Mouse (Mus musculus): ENCODE results near the gene Cfp. TPM values are rescaled to one million over a fixed set of nuclear protein-coding genes. Genes with fewer than 3 reads are reported as not detected.

Cfp gene
- 1.2 TPM for polyA plus RNA-seq (2012; fragmentation: generic; extraction: Trizol)
- long read RNA-seq, experiment 1, result 0 reads
- long read RNA-seq, experiment 2, result 0 reads

DNA sequence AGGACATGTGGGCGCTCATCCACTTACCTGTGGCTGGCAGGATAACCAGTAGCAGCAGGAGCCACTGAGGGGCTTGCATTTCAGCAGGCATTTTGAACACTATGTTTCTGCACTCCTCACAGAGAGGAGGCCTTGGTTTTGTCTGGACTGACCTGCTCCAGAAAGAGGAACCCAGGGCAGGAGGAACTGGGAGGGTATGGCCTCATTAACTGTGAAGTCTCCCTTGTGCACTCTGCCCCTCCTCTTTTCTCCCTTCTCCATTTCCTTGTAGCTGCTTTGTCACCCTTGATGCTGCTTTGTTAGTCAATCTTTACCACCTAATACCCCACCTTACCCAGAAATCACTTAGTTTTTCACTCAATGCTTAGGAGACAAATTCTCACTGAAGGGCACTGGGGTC lies at the start of gene Cfp:
TSS of gene Cfp (minus strand) at position 192 of the 400 bp plus-strand sequence.
- H3ac ChIP-seq (ENCODE audit: control insufficient read depth, insufficient read length, low read depth), result no peak within 1 kb of the TSS
- no peak within 1 kb of the TSS for H3K4me3 ChIP-seq (ENCODE audit: insufficient read depth, poor library complexity, severe bottlenecking)
- no peaks in the 10 kb centered on the region for H3K27me3 ChIP-seq (ENCODE audit: control insufficient read depth, insufficient read depth, insufficient read length)
- no peaks in the 10 kb centered on the region for H3K79me2 ChIP-seq (ENCODE audit: control insufficient read depth, insufficient read depth)
- no peaks in the 10 kb centered on the region for H3K79me3 ChIP-seq (ENCODE audit: low read depth)
- H3K36me3 ChIP-seq (ENCODE audit: control insufficient read depth, insufficient read depth), result peaks cover 5% of the 10 kb centered on the region
- no peak for TF ChIP-seq CTCF (IDR thresholded peaks at IDR 0.05; ENCODE audit: control insufficient read depth, insufficient read depth, insufficient read length)
- TF ChIP-seq MYOG (IDR thresholded peaks at IDR 0.05; ENCODE audit: control insufficient read depth, extremely low read depth, insufficient read length), result no peak
- no peak for TF ChIP-seq MYOD1 (IDR thresholded peaks at IDR 0.05; ENCODE audit: control insufficient read depth, insufficient read length, low read depth)
- TF ChIP-seq MAX (IDR thresholded peaks at IDR 0.05), result no peak
- no peak for TF ChIP-seq CEBPB (IDR thresholded peaks at IDR 0.05; ENCODE audit: low read depth)
- no peak for TF ChIP-seq USF1 (IDR thresholded peaks at IDR 0.05; ENCODE audit: low read depth)
- no peak for TF ChIP-seq FOSL1 (IDR thresholded peaks at IDR 0.05; ENCODE audit: insufficient read depth, low read length, poor library complexity, severe bottlenecking)

DNA sequence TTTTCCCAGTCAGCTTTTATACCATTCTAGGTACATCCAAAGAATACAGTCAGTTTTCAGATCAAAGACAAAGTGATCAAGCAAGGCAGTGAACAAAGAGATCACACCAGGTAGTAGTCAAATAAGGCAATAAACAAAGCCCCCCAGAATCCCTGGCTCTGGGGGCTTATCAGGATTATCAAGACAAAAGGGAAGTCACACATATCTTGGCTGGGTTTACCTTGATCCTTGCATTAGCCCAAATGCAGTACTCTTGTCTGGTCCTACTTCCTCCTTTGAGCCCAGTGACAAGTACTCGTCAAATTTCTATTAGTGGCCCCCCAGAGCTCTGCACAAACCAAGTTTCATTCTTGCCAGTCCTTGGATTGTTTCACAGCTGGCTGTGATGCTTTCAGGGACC lies 49.5 kb upstream of the Cfp start:
- Histone ChIP-seq H3K4me3 (ENCODE audit: insufficient read depth, poor library complexity, severe bottlenecking) (no peak overlapping the region), H3ac (ENCODE audit: control insufficient read depth, insufficient read length, low read depth) (no peak overlapping the region), H3K27me3 (ENCODE audit: control insufficient read depth, insufficient read depth, insufficient read length) (no peaks in the 10 kb centered on the region), H3K79me3 (ENCODE audit: low read depth) (no peaks in the 10 kb centered on the region), H3K36me3 (ENCODE audit: control insufficient read depth, insufficient read depth) (no peaks in the 10 kb centered on the region), H3K79me2 (ENCODE audit: control insufficient read depth, insufficient read depth) (no peaks in the 10 kb centered on the region)
- TF ChIP-seq CEBPB (IDR thresholded peaks at IDR 0.05; ENCODE audit: low read depth), result no peak
- no peak for TF ChIP-seq MAX (IDR thresholded peaks at IDR 0.05)
- no peak for TF ChIP-seq CTCF (IDR thresholded peaks at IDR 0.05; ENCODE audit: control insufficient read depth, insufficient read depth, insufficient read length)
- no peak for TF ChIP-seq MYOD1 (IDR thresholded peaks at IDR 0.05; ENCODE audit: control insufficient read depth, insufficient read length, low read depth)
- no peak for TF ChIP-seq FOSL1 (IDR thresholded peaks at IDR 0.05; ENCODE audit: insufficient read depth, low read length, poor library complexity, severe bottlenecking)

DNA sequence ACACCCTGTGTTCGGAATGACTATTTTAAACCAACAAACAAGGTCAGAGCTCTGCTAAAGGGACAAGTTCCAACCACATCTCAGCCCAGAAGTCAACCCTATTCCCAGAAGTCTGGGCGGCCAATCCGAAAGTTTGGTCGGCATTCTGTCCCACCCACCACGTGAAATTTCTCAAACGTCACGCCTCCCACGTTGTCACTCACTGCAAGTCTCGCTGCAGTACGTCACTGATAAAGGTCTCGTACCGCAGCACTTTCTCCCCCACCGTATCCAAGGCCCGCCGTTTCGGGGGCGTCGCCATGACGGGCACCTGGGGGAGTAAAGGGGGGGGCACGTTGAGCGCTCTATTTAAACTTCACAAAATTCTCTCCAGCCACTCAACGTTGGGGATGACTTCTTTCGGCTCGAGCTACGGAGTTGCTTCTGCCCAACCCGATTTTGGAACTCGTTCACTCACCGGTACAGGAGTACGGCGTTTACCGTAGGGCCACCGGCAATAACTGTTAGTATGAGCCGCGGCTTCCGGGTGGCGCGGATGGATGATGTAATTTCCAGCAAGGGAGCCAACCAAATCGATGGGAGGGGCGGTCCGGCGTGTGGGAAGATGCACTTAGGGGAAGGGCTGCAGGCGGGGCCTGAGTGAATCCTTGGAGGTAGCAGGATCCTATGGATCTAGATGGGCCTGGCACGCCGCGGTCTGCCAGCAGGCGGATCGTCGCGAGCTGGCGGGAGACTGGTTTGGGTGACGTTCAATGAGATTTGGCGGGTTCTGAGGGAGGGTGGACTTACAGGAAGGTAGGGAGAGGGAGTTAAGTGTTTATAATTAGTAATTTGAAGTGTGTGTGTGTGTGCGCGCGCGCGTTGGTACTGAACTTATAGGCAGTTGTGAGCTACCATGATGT lies 30.4 kb upstream of the Cfp start, which contains the start of gene Uxt:
TSS of gene Uxt (minus strand) at position 541 of the 902 bp plus-strand sequence.
- H3K79me2 ChIP-seq (ENCODE audit: control insufficient read depth, insufficient read depth), result peaks cover 10% of the 10 kb centered on the region
- no peaks in the 10 kb centered on the region for H3K79me3 ChIP-seq (ENCODE audit: low read depth)
- peak within 1 kb of the TSS; percentile 52 for H3K4me3 ChIP-seq (ENCODE audit: insufficient read depth, poor library complexity, severe bottlenecking)
- H3ac ChIP-seq (ENCODE audit: control insufficient read depth, insufficient read length, low read depth), result peak within 1 kb of the TSS; percentile 64
- H3K27me3 ChIP-seq (ENCODE audit: control insufficient read depth, insufficient read depth, insufficient read length), result no peaks in the 10 kb centered on the region
- no peaks in the 10 kb centered on the region for H3K36me3 ChIP-seq (ENCODE audit: control insufficient read depth, insufficient read depth)
- TF ChIP-seq MYOG (IDR thresholded peaks at IDR 0.05; ENCODE audit: control insufficient read depth, extremely low read depth, insufficient read length) (no peak), MYOD1 (IDR thresholded peaks at IDR 0.05; ENCODE audit: control insufficient read depth, insufficient read length, low read depth) (no peak), CEBPB (IDR thresholded peaks at IDR 0.05; ENCODE audit: low read depth) (peak; percentile 26), USF1 (IDR thresholded peaks at IDR 0.05; ENCODE audit: low read depth) (peak; percentile 23), MAX (IDR thresholded peaks at IDR 0.05) (peak; percentile 22)

DNA sequence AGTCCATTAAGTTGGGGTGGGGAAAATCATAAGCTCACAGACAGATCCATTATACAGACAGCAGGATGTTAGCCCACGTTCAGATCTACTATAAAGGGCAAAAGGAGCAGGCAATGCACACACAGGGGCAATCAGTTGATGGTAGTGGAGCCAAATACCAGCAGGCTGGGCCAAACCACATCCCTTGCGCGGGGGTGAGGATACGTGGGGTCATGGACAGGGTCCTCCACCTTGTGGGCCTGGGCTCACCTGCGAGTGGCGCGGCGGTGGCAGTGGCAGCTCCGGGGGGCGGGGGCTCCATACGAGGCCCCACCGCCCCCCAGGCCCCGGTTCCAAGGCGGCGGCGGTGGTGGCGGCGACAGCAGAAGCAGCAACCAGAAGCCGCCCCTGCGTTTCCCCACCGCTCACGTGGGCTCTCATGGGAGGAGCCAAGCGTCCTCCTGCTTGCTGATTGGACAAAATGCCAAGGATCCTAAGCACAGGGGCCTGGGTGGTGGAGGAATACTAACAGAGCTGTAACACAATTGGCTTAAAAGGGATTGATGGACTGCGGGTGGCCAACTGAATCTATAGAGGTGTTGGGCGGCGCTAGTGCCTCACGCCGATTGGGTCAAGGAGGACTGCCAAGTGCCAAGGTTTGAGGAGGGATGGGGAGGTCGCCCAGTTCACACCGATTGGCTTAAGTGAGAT lies 19.0 kb upstream of the Cfp start, which contains the start of gene Elk1:
TSS of gene Elk1 (minus strand) at position 418 of the 690 bp plus-strand sequence.
- TF ChIP-seq FOSL1 (IDR thresholded peaks at IDR 0.05; ENCODE audit: insufficient read depth, low read length, poor library complexity, severe bottlenecking) (no peak), USF1 (IDR thresholded peaks at IDR 0.05; ENCODE audit: low read depth) (peak; percentile 84), CEBPB (IDR thresholded peaks at IDR 0.05; ENCODE audit: low read depth) (no peak), MYOD1 (IDR thresholded peaks at IDR 0.05; ENCODE audit: control insufficient read depth, insufficient read length, low read depth) (no peak)
- Histone ChIP-seq H3K4me3 (ENCODE audit: insufficient read depth, poor library complexity, severe bottlenecking) (peak within 1 kb of the TSS; percentile 42), H3K79me3 (ENCODE audit: low read depth) (peaks cover 4% of the 10 kb centered on the region), H3K79me2 (ENCODE audit: control insufficient read depth, insufficient read depth) (peaks cover 9% of the 10 kb centered on the region), H3K27me3 (ENCODE audit: control insufficient read depth, insufficient read depth, insufficient read length) (no peaks in the 10 kb centered on the region), H3ac (ENCODE audit: control insufficient read depth, insufficient read length, low read depth) (peak within 1 kb of the TSS; percentile 91), H3K36me3 (ENCODE audit: control insufficient read depth, insufficient read depth) (no peaks in the 10 kb centered on the region)

DNA sequence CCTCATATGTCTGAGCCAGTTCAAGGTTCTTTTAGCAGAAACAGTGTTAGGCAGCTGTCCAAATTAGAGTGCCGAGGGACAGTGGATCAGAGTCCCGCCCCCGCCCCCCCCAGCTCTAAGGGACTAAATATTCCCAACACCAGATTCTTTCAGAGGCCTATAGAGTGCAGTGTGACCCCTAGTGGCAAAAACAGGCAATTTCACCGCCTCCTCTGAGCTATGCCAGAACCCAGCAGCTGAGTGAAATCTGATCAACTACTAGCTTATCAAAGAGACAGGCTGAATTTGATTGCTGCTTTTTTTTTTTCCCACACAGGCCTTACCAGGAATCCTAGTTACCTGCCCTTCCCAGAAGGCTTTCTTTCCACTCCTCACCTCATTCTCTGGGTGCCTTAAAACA lies 14.7 kb upstream of the Cfp start:
- Histone ChIP-seq H3ac (ENCODE audit: control insufficient read depth, insufficient read length, low read depth) (no peak overlapping the region), H3K27me3 (ENCODE audit: control insufficient read depth, insufficient read depth, insufficient read length) (no peaks in the 10 kb centered on the region), H3K79me3 (ENCODE audit: low read depth) (peaks cover 4% of the 10 kb centered on the region), H3K4me3 (ENCODE audit: insufficient read depth, poor library complexity, severe bottlenecking) (no peak overlapping the region), H3K36me3 (ENCODE audit: control insufficient read depth, insufficient read depth) (no peaks in the 10 kb centered on the region), H3K79me2 (ENCODE audit: control insufficient read depth, insufficient read depth) (peaks cover 9% of the 10 kb centered on the region)
- TF ChIP-seq MYOD1 (IDR thresholded peaks at IDR 0.05; ENCODE audit: control insufficient read depth, insufficient read length, low read depth), result no peak
- no peak for TF ChIP-seq CEBPB (IDR thresholded peaks at IDR 0.05; ENCODE audit: low read depth)
- TF ChIP-seq MYOG (IDR thresholded peaks at IDR 0.05; ENCODE audit: control insufficient read depth, extremely low read depth, insufficient read length), result no peak
- no peak for TF ChIP-seq MAX (IDR thresholded peaks at IDR 0.05)
- TF ChIP-seq CTCF (IDR thresholded peaks at IDR 0.05; ENCODE audit: control insufficient read depth, insufficient read depth, insufficient read length), result no peak
- TF ChIP-seq USF1 (IDR thresholded peaks at IDR 0.05; ENCODE audit: low read depth), result no peak
- no peak for TF ChIP-seq FOSL1 (IDR thresholded peaks at IDR 0.05; ENCODE audit: insufficient read depth, low read length, poor library complexity, severe bottlenecking)
